Mouse (Mus musculus): ENCODE data around the gene Catsper4. TPM values are rescaled to one million over a fixed set of nuclear protein-coding genes. Genes with fewer than 3 reads are reported as not detected.

The Catsper4 gene
- polyA plus RNA-seq, 1 experiment = not detected

DNA sequence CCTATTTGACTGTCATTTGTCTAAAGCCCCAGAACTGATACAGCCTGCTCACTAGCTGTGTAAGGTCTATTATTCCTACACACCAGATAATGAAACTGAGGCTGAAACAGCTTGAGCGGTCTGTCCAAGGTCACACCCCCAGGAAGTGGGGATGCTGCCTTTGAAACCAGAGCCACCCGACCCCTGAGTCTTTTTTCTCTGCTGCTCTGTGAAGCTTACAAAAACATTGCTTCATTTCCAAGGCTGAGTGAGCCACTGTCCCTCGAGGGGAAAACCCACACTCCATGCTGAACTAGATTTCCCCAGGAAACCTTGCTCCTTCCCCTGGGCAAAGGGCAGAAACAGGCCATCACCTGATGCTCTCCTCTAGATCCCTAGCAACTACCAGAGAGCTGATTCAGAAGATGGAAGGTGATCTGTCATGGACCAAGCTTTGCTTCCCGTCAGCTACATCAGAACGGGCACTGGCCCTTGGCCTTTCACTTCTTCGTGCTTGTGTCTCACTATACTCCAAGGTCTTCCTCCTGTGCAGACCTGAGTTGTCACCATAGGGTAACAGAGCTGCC lies 20.6 kb downstream of the Catsper4 start:
- Histone ChIP-seq H3K27ac (ENCODE audit: insufficient read depth, low read length) (no peak overlapping the region), H3K9ac (ENCODE audit: low read depth, poor library complexity, severe bottlenecking) (no peak overlapping the region), H3K27me3 (ENCODE audit: control insufficient read depth, insufficient read depth, low read length, poor library complexity, severe bottlenecking) (no peaks in the 10 kb centered on the region), H3K4me1 (ENCODE audit: control insufficient read depth, insufficient read depth, low read length) (no peaks in the 10 kb centered on the region), H3K36me3 (ENCODE audit: control insufficient read depth, insufficient read depth, low read length, poor library complexity, severe bottlenecking) (no peaks in the 10 kb centered on the region), H3K4me3 (ENCODE audit: low read depth, low read length) (no peak overlapping the region), H3K9me3 (replicated peaks; ENCODE audit: control insufficient read depth, insufficient read depth, low read length, poor library complexity, severe bottlenecking) (no peaks in the 10 kb centered on the region)
- TF ChIP-seq POLR2A (IDR thresholded peaks at IDR 0.05; ENCODE audit: insufficient read depth, low read length) (no peak), EP300 (IDR thresholded peaks at IDR 0.05; ENCODE audit: insufficient read depth, low read depth, low read length) (no peak), CTCF (IDR thresholded peaks at IDR 0.05; ENCODE audit: low read depth, low read length) (no peak)

DNA sequence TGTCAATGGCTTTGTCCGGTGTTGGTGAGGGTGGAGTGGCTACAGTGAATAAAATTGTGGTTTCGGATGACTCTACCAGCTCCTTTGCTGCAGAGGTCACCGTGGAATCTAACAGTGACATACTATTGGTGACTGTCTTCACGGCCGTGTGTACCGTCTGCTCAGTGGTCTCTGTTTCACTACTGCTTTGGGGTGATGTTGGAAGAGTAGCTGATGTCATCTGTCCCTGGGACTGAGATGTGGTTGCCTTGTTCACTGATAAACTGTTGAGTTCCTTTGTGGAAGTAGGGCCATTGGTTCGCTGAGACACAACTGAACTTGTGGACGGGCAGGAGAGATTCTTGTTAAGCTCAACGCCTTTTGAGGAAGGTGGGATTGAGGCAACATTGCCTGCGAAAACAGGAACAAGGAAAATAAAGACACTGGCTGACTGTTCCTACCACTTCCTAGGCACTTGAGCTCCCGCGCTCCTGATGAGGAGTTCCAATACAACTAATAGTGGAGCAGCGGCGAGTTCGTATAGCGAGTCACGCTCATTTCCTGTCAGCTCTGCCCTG lies 23.8 kb downstream of the Catsper4 start:
- H3K9ac ChIP-seq (ENCODE audit: low read depth, poor library complexity, severe bottlenecking) = no peak overlapping the region
- H3K27ac ChIP-seq (ENCODE audit: insufficient read depth, low read length) = no peak overlapping the region
- H3K27me3 ChIP-seq (ENCODE audit: control insufficient read depth, insufficient read depth, low read length, poor library complexity, severe bottlenecking) = no peaks in the 10 kb centered on the region
- H3K4me3 ChIP-seq (ENCODE audit: low read depth, low read length) = no peak overlapping the region
- no peak for TF ChIP-seq POLR2A (IDR thresholded peaks at IDR 0.05; ENCODE audit: insufficient read depth, low read length)
- no peak for TF ChIP-seq EP300 (IDR thresholded peaks at IDR 0.05; ENCODE audit: insufficient read depth, low read depth, low read length)
- TF ChIP-seq CTCF (IDR thresholded peaks at IDR 0.05; ENCODE audit: low read depth, low read length) = no peak
- no peaks in the 10 kb centered on the region for H3K9me3 ChIP-seq (replicated peaks; ENCODE audit: control insufficient read depth, insufficient read depth, low read length, poor library complexity, severe bottlenecking)
- no peaks in the 10 kb centered on the region for H3K4me1 ChIP-seq (ENCODE audit: control insufficient read depth, insufficient read depth, low read length)
- H3K36me3 ChIP-seq (ENCODE audit: control insufficient read depth, insufficient read depth, low read length, poor library complexity, severe bottlenecking) = no peaks in the 10 kb centered on the region

DNA sequence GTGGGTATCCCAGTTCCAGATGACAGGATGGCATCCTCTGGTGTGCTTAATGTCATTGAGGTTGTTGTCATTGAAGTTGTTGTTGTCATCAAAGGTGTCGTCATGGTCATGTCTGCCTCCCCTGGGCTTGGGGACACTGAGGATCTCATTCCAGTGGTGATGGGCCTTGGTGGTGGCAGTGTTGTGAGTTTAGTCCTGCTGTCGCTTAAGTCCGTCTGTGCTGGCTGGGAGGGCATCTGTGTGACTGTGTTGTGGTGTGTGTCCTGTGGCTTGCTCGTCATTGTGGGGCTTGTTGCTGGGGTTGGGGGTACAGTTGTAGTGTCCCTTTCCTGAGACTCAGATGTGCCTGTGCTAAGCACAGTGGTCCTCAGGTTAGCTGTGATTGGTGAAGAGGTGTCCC lies 24.3 kb downstream of the Catsper4 start, which contains the start of gene Gm7534:
Gm7534 (minus strand) TSS at position 101 of the 400 bp plus-strand sequence.
- H3K9ac ChIP-seq (ENCODE audit: low read depth, poor library complexity, severe bottlenecking) = no peak within 1 kb of the TSS
- H3K9me3 ChIP-seq (replicated peaks; ENCODE audit: control insufficient read depth, insufficient read depth, low read length, poor library complexity, severe bottlenecking) = no peaks in the 10 kb centered on the region
- no peaks in the 10 kb centered on the region for H3K36me3 ChIP-seq (ENCODE audit: control insufficient read depth, insufficient read depth, low read length, poor library complexity, severe bottlenecking)
- TF ChIP-seq CTCF (IDR thresholded peaks at IDR 0.05; ENCODE audit: low read depth, low read length) (no peak), EP300 (IDR thresholded peaks at IDR 0.05; ENCODE audit: insufficient read depth, low read depth, low read length) (no peak), POLR2A (IDR thresholded peaks at IDR 0.05; ENCODE audit: insufficient read depth, low read length) (no peak)
- H3K27ac ChIP-seq (ENCODE audit: insufficient read depth, low read length) = no peak within 1 kb of the TSS
- no peak within 1 kb of the TSS for H3K4me3 ChIP-seq (ENCODE audit: low read depth, low read length)
- no peaks in the 10 kb centered on the region for H3K4me1 ChIP-seq (ENCODE audit: control insufficient read depth, insufficient read depth, low read length)
- H3K27me3 ChIP-seq (ENCODE audit: control insufficient read depth, insufficient read depth, low read length, poor library complexity, severe bottlenecking) = no peaks in the 10 kb centered on the region

- H3K4me1 ChIP-seq (ENCODE audit: control insufficient read depth, insufficient read depth, low read length) = no peaks in the 10 kb centered on the region
- TF ChIP-seq EP300 (IDR thresholded peaks at IDR 0.05; ENCODE audit: insufficient read depth, low read depth, low read length) (no peak), POLR2A (IDR thresholded peaks at IDR 0.05; ENCODE audit: insufficient read depth, low read length) (no peak), CTCF (IDR thresholded peaks at IDR 0.05; ENCODE audit: low read depth, low read length) (no peak)
- H3K9me3 ChIP-seq (replicated peaks; ENCODE audit: control insufficient read depth, insufficient read depth, low read length, poor library complexity, severe bottlenecking) = no peaks in the 10 kb centered on the region
- H3K9ac ChIP-seq (ENCODE audit: low read depth, poor library complexity, severe bottlenecking) = no peak overlapping the region
- H3K4me3 ChIP-seq (ENCODE audit: low read depth, low read length) = no peak overlapping the region
- H3K27me3 ChIP-seq (ENCODE audit: control insufficient read depth, insufficient read depth, low read length, poor library complexity, severe bottlenecking) = no peaks in the 10 kb centered on the region
- no peaks in the 10 kb centered on the region for H3K36me3 ChIP-seq (ENCODE audit: control insufficient read depth, insufficient read depth, low read length, poor library complexity, severe bottlenecking)
- H3K27ac ChIP-seq (ENCODE audit: insufficient read depth, low read length) = no peak overlapping the region
Measured at GRCm38 (mm10) chr4:134199371-134199770, 27.8 kb downstream of the Catsper4 start.

DNA sequence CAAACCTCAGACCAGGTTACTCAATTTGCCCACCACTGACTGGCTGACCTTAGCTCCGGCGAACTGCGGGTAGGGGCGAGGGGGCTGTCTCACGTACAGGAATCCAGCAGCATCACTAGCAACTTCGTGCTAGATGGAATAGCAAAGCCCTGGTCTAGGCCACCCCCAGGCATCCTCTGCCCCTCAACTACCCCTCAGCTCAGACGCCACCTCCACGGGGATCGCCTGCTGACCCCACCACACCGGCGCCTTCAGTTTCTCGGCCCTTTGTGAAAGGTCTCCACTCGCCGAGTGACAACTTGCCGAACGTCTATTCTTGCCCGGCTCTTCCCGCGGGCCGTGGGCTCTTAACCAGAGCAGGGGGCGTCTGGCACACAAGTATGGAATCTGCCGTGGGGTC lies 40.9 kb downstream of the Catsper4 start:
- TF ChIP-seq EP300 (IDR thresholded peaks at IDR 0.05; ENCODE audit: insufficient read depth, low read depth, low read length) = no peak
- no peak for TF ChIP-seq POLR2A (IDR thresholded peaks at IDR 0.05; ENCODE audit: insufficient read depth, low read length)
- TF ChIP-seq CTCF (IDR thresholded peaks at IDR 0.05; ENCODE audit: low read depth, low read length) = no peak
- Histone ChIP-seq H3K4me3 (ENCODE audit: low read depth, low read length) (peak overlapping the region; percentile 88), H3K27ac (ENCODE audit: insufficient read depth, low read length) (no peak overlapping the region), H3K9ac (ENCODE audit: low read depth, poor library complexity, severe bottlenecking) (peak overlapping the region; percentile 80), H3K27me3 (ENCODE audit: control insufficient read depth, insufficient read depth, low read length, poor library complexity, severe bottlenecking) (no peaks in the 10 kb centered on the region), H3K36me3 (ENCODE audit: control insufficient read depth, insufficient read depth, low read length, poor library complexity, severe bottlenecking) (no peaks in the 10 kb centered on the region), H3K9me3 (replicated peaks; ENCODE audit: control insufficient read depth, insufficient read depth, low read length, poor library complexity, severe bottlenecking) (no peaks in the 10 kb centered on the region), H3K4me1 (ENCODE audit: control insufficient read depth, insufficient read depth, low read length) (no peaks in the 10 kb centered on the region)

DNA sequence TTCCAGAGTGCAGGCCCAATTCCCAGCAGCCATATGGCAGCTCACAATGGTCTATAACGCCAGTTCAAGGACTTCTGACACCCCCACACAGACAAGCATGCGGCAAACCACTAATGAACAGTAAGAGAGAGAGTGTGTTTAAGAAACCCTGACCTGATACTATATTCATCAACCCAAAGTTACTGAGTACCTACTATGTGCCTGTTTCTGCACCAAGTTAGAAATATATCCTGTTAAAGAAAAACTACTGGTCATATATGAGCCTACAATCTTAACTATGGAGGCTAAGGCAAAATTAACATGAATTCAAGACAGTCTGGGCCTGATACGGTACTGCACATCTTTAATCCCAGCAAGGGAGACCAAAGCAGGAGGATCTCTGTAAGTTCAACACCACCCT lies 41.6 kb downstream of the Catsper4 start:
- Histone ChIP-seq H3K36me3 (ENCODE audit: control insufficient read depth, insufficient read depth, low read length, poor library complexity, severe bottlenecking) (no peaks in the 10 kb centered on the region), H3K4me1 (ENCODE audit: control insufficient read depth, insufficient read depth, low read length) (no peaks in the 10 kb centered on the region), H3K9ac (ENCODE audit: low read depth, poor library complexity, severe bottlenecking) (peak overlapping the region; percentile 80), H3K27ac (ENCODE audit: insufficient read depth, low read length) (no peak overlapping the region), H3K27me3 (ENCODE audit: control insufficient read depth, insufficient read depth, low read length, poor library complexity, severe bottlenecking) (no peaks in the 10 kb centered on the region), H3K4me3 (ENCODE audit: low read depth, low read length) (peak overlapping the region; percentile 88), H3K9me3 (replicated peaks; ENCODE audit: control insufficient read depth, insufficient read depth, low read length, poor library complexity, severe bottlenecking) (no peaks in the 10 kb centered on the region)
- no peak for TF ChIP-seq EP300 (IDR thresholded peaks at IDR 0.05; ENCODE audit: insufficient read depth, low read depth, low read length)
- TF ChIP-seq CTCF (IDR thresholded peaks at IDR 0.05; ENCODE audit: low read depth, low read length) = no peak
- no peak for TF ChIP-seq POLR2A (IDR thresholded peaks at IDR 0.05; ENCODE audit: insufficient read depth, low read length)

Data from ES-Bruce4 (cell line).